Mouse (Mus musculus): ENCODE measurements around the gene Cdipt.

Cdipt gene

DNA sequence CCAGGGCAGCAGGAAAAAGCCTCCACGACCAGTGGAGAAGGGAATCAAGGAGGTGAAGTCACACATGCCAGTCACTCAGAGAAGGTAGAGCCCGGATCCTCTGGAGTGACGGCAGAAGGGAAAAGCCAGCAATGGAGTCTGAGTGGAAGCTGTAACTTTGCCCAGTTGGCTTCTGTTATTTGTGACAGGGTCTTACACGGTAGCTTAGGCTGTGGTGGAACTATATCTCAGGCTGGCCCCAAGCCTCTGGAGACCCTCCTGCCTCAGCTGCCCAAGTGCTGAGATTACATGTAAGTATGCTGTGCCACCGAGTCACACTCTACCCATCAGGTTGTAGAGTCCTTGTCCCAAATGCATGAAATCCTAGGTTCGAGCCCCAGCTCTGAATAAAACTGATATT is 37.7 kb downstream of the Cdipt start:
- no peak for DNase-seq

DNA sequence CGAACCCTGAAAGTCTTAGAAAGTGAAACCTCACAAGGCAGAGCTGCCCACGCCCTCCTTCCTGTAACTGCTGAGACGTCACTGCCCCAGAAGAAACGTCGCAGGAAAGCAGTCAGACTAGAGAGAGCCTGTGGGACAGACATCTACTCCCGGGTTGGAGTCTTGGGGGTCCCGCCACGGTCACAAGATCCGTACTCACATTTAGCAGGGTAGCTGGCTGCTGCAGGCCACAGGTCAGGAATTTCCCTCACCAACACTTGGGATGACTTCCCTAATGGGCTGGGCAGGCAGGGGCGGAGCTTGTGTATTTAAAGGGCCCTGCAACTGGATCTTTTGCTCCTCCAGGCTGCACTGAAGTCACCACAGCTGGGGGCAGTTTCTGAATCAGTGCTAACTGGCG is 38.6 kb downstream of the Cdipt start, which contains the start of gene Mvp:
Gene Mvp (minus strand): TSS at position 302 of the 400 bp plus-strand sequence.
- DNase-seq, result peak; percentile 43 to 50

DNA sequence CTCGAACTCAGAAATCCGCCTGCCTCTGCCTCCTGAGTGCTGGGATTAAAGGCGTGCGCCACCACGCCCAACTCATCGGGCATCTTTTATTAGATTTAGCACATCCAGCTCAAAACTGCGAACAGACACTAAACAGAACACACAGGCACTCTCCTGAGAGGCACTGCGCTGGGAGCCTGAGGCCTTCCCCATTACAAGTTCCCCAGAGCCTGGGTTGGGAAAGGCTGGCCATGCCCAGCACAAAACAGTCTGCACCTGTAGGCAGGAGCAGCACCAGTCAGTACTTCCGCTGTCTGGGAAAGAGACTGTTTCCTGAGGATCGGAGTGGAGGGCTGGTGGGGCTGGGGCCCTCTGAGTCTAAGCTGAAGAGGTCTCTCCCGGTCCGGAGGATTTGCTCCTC is 39.3 kb downstream of the Cdipt start:
- DNase-seq, result no peak

DNA sequence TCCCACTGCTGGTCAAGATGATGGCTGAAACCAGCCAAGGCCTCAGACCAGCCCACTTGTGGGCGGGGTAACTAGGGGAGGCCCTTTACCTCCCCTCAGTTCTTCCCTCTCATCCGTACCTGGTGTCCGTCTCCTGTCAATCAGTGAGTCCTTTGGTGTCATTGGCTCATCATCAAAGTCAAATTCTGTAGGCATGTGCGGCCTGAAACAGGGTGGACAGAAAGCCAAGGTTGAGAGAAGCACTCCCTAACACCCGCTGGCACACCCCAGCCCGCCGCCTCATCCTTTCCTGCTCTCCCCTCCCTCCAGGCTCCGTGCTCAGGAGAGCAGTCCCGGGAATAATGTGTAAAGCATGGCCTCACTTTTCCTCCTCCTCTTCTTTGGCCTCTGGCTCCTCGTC is 40.4 kb downstream of the Cdipt start:
- DNase-seq, result peak; percentile 59 to 73

DNA sequence TGATC is 40.6 kb downstream of the Cdipt start, which contains the start of gene Pagr1b:
Gene Pagr1b (minus strand): TSS at position 4 of the 5 bp plus-strand sequence.
- no peak for DNase-seq

DNA sequence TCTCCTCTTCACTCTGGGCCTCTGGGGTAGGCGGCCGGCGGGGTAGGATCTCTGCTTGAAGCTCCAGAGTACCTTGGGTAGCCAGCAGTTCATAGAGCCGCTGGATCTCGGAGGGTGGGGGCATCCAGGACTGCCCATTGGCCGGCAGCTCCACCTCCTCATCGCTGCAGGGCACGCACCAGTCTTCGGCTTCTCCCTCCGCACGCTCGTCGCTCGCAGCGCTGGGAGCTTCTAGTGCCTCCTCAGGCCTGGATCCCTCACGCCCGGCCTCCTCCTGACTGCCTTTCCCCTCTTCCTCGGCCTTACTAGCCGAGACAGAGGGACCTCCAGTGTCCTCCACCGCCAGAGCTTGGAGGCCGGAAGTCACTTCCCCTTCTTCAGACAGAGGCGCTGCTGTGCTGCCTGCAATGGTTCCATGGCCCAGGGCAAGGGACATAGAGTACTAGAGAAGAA is 40.8 kb downstream of the Cdipt start:
- DNase-seq, result peak in 1 of 2 experiments; percentile 73

DNA sequence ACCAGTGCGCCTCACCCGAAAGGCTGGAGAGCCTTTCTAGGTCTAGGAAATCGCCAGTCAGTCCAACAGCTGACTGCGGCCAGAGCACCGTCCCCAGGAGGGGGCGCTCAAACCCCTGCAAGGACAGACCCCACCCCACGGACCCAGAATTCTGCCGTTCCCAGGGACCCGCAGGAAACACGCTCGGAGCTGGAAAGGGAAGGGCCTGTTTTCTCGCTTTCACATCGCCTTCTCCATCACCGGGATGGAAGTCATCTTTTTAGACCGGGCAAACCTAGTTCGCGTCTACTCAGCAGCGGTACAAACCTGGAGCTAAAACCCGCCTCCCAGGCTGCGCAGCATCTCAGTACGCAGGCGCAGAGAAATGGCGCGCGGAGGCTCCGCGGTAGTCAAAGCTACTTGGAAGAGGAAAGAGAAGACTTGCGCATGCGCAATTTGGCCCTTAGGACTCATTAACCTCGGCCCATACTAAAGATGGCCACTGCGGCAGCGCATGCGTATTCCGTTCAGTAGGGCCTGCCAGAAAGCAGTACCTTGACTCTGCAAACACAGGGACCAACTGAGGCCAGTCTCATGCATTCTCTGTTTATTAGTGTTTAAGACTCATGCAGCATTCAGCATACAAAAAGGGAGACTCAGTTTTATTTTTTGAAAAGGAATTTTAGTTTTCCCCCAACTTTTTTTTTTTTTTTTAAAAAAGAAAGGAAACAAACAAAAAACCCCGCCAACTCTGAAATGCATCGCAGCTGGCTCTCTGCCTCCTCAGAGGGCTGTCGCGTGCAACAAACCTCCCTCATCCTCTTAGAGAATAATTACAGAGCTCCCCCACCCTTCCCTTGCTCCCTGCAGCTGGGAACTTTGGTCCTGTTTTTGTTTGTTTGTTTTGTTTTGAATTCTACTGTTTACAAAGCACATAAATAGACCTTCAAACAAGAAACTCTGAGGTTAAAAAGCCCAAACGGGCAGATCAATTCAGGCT is 41.5 kb downstream of the Cdipt start, which contains the start of gene Pagr1a:
Gene Pagr1a (minus strand): TSS at position 382 of the 979 bp plus-strand sequence.
- peak; percentile 98 for DNase-seq

DNA sequence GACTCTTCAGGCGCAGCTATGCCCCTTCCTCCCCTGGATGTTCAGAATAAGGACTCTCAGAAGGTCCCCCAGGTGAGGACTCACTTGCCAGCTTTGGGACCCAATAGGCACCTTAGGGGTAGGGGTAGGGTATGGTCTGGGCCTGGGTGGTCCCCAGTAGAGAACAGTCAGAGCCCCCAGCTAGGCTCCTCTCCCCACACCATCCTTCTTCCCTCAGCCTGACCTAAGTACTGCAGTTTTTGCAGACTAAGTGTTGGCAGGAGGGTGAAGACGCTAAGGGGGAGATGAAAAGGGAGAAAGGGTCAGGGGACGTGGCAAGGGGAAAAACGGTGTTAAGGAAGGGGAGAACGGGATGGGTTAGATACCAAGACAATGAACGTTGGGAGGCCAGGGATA is 42.2 kb downstream of the Cdipt start:
- no peak for DNase-seq

DNA sequence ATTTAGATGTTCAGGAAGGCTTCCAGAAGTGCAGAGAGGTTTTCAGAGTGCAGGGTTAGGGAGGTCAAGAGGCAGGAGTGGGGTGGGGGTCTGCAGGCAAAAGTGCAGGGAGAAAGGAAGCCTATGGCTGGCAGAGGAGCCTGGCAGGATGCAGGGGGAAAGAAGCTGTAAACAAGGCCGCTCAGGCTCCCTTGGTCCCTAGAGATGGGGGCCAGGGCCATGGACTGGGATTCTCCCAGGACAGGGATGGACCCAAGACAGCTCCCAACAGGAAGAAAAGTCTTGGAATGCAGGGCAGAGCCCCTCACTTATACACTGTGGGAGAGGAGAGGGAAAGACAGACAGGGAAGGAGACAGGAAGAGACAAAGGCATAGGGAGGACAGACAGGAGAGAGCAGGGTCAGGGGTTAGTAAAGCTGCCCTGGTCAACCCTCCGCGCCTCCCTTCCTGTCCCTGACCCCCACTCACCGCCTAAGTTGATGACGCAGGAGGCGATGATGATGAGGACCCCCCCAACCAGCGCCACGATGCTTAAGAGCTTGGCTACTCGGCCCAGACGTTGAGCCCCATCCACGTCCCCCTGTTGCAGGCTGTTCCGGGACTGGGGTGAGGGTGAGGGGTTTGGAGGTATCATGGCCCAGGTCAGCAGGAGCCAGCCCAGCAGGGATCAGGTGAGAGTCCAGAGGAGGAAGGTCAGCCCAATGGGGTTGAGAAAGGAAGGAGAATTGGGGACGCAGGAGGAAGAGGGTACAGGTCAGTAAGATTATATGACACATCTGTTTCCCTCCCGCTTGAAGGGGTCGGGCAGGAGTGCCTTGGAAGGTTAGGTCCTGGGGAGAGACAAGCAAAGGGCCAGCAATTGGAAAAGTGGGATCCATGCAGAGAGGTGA is 42.9 kb downstream of the Cdipt start:
- peak in 1 of 2 experiments; percentile 25 for DNase-seq

DNA sequence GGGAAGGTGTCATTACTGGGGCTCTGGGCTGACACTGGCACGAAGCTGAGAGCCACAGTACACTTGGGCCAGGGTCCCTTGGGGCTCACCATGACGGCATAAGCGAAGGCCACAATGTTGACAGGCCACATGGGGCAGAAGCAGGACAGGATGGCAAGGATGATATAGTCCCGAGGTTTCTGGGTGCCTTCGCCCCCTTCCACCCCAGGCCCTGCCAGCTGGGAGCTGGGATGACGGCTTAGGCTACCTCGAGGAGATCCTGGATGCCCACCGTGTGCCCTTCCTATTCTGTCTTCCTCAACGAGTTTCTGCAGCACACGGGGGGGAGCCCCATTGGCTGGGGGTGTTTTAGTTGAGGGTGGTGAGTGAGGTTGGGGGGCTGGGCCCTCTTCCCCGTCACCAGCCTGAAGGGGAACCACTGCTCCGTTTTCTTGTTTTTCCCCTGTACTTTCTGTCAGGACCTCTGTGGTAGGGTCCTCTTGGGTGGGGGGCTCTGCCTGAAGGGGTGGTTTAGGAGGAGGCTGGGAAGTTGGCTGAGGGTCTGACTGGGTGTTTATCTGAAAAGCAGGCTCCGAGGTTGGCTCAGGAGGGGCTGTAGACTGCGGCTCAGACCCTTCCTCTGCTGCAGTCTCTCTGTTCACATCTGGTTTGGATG is 43.7 kb downstream of the Cdipt start:
- peak in 1 of 2 experiments; percentile 29 for DNase-seq

DNA sequence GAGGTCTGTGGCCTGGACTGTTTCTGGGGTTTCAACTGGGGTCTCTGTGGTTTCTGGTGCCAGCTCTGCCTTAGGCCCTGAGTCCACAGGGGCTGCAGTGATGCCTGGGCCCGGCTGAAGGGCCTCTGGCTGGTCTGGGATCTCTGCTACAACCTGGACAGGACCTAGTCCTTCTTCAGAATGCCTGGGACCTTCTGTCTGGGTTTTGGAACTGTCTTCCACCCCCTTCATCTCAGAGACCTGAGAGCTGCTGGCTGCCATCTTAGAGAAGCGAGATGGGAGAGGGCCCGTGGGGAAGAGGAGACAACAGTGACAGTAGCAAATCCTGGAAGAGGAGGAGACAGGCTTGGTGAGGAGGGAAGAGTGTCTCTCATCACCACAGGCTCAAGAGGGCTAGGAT is 44.3 kb downstream of the Cdipt start:
- peak; percentile 48 to 49 for DNase-seq

DNA sequence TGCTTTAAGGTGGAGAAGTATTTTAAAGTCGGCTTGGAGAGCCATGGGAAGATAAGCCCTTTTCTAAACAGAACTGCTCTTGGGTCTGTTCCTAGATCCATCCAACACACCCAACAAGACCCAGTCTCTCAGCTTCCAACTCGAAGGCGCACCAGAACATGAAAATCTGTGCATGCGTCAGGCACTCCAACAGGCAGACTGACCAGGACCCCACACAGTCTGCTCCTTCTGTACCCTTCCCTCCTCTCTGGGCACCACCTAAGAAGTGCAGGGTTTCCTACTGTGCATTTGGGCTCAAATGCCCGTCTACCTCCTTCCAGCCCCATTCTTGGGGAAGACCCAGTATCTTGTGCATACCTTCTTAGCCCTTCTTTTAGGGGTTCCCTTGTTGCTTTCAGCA is 44.8 kb downstream of the Cdipt start:
- peak in 1 of 2 experiments; percentile 44 for DNase-seq

DNA sequence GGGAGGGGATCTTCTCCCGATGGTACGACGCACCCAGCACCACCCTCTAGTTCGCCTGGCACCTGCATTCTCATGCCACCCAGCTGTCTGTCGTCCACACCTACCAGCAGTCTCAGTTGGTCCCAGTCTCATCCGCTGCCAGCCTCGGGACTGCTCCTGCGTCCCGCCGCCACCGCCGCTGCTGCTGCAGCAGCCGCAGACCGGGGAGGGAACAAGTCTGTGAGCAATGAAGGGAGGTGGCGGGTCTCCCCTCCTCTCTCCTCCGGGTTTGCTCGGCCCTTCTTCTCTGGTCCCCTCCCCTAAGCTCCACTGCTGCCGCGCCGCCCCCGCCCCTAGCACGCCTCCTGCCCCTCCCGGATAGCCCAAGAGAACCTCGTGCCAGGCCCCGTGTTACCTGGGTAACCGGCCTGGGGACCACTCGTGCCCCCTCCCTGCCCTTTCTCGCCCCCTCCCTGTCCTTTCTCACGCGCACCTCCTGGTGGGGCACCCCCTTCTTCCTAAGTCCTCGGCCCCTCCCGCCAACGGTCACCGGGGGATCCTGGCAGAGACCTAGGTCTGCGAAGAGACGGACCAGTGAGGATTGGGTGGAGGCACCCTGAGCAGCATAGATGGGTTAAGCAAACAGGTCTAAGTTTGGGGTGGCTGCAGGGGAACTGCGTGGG is 45.3 kb downstream of the Cdipt start, which contains the start of the genes Gm42742 and Prrt2:
Gene Gm42742 (minus strand): TSS at position 197 of the 662 bp plus-strand sequence.
Gene Prrt2 (minus strand): TSS at position 311 of the 662 bp plus-strand sequence.
- peak; percentile 81 to 83 for DNase-seq

DNA sequence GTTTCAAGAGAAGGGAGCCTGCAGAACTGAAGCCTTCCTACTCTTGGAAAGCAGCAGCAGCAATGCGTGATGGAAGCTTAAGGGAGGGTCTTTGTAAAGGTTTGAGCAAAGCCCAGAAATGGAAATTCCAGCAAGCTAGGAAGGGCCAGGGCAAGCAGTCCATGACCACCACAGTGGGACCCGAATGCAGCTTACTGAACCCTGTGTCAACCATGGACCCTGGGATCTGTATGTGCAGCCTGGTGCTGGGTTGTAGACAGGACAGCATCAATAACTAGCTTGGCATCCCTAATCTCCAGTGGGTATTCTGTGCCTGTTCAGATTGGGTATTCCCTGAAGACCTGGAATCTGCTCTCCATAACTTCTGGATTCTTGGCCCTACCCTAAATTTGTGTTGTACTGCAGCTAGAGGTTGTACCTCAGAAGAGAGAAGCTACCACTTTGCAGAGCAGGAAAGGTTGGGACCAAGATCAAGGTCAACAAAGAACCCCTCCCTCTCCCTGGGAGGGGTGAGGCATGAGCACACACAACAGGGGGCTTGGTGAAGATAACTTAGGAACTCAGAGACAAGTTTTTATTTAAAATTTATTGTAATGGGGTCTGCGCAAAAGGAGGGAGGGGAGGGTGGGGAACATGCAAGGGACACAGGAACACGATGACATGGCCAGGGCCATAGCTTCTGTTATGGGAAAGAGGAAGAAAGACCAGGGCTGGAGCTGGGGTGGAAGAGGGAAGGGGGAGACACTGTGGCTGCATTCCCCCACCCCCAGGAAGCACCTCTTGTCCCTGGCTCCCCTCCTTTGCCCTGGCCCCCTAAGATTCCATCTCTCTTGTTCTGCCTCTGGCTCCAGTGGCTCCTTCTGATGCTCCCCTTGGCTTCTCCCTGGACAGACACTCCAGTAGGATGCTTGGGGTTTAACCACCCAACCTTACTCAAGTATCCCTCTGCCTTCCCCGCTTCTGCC is 46.1 kb downstream of the Cdipt start:
- peak in 1 of 2 experiments; percentile 7 for DNase-seq

DNA sequence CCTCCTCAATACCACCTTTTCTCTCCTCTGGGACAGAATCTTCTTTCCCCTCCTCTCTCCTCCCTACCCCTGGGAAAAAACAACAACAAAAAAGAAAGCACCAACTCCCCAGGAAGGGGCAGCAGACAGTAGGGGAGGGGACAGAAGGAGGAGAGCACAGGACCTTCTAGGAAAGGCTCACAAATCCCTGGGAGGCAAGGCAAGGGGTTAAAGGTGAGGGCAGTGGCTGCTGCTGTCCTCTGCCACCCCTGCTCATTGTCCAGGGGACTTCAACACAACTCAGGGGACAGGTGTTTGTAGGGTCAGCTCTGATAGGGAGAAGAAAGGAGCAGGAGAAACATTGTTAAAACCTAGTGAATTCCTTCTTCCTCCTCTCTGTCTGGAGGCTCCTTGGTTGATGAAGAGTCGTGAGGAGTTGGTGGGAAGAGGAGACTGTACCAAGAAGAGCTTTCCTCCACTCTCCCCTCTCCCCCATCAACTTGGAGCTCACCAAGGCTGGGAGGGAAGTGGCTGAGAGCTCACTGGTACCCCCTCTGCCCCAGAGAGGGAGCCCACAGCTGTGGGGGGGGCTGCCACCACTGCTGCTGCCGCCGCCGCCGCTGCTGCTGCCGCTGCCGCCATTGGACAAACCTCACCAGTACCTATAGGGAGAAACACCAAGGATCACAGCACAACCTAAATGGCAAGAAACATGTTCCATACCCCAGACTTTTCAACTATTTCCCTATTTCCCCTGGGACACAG is 47.0 kb downstream of the Cdipt start:
- peak in 1 of 2 experiments; percentile 7 for DNase-seq

DNA sequence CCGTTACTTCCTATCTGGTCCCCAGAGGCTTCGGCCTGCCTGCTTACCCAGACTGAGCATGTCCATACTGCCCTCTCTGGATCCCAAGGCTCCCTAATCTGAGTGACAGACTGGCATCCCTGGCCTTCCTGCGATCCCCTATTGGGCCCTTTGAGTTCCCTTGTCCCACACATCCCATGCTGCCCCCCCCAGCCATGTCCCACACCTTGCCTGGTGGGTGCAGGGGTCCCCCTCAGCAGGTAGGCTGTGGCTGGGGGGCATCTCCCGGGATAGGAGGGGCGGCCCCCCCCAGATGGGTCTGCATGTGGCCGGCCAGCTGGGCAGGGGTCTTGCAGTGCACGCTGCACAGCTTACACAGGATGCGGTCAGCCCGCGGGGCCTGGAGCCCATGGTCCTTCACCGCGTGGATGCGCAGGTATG is 47.6 kb downstream of the Cdipt start:
- peak; percentile 42 to 50 for DNase-seq

DNA sequence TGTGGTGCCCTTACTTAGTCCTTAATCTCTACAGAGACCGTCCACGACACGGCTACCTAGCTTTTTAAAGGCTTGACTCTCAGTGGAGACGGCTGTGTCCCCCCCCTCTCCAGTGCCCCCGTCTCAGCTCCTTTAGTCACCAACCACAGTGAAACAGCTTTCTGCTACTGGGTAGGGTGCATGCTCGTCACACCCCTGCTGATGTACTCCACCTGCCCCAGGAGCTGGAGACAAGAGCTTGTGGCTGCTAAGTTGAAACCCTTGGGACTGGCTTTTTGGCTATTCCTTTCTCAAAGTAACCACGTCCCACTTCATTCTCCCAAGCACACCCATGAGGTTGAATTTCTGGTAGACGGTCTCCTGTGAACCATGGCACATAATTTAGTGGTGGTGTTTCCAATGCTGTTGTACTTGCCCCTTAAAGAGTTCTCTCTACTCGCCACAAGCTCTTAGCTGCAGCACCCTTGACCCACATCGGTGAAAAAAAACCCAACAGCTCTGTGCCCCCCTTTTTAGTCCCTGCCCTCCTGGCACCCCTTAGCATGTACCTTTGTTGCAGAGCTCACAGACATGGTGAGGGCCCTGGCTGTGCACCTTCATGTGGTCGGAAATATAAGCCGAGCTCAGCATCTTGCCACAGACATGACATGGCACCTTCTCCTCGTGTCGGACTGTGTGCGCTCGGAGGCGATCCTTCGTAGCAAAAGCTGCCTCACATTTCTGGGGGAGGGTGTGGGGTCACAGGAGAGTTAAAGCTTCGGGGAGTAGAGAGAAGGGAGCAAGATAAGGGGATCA is 48.4 kb downstream of the Cdipt start:
- peak in 1 of 2 experiments; percentile 25 for DNase-seq

DNA sequence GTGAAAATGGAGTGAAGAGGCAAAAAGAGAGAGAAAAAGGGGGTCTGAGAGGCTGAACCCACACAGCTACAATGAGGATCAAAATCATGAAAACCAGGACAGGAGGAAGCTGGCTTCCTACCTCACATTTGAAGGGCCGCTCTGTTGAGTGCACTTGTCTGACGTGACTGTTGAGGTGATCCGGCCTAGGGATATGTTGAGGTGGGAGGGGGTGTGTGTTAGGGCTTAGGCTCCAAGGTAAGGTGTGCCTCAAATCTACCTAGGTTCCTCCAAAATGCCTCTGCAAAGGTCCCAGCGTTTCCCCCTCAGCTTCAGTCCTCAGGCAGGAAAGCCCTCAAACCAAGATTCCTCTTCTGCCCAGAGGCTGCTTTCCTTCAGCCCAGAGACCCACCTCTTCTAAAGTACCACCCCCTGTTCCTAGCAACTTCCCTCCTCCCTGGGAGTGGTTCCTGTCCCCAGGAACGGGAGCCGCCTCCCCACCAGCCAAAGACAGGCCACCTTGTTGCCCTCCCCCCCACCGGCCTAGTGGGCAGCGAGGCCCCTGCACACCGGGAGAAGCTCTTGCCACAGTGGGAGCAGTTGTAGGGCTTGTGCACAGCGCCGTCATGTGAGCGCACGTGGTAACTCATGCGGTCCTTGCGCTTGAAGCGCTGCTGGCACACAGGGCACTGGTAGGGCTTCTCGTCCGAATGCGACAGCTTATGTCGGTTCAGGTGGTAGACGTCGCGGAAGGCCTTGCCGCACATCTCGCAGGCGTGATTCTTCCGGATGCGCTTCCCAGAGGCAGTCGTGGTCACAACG is 49.2 kb downstream of the Cdipt start:
- DNase-seq, result peak; percentile 88
